10 mouse cellular contexts compared by ENCODE assay signal in genomic region chr2:146836246-146836645, GRCm38 (mm10). TPM values are rescaled to one million over a fixed set of nuclear protein-coding genes. Genes with fewer than 3 reads are reported as not detected.
DNase-seq lines count a peak whose midpoint lies in the region; ATAC-seq lines count a peak whose summit lies in the region.
"Had no signal": no experiment of that assay in that cellular context is flagged by ENCODE, and none has a peak within 500 bp of the region (broad histone marks: within the 10 kb centered on the region; RNA-seq: fewer than 3 reads in every experiment).

No protein-coding gene starts in this region.

- no peaks in the 10 kb centered on the region for H3K36me3 ChIP-seq in hindbrain, embryonic 10.5 days
- no peaks in the 10 kb centered on the region for H3K36me3 ChIP-seq in hindbrain, embryonic 16.5 days (ENCODE audit: control insufficient read depth, insufficient read depth, low read length)
- H3K36me3 ChIP-seq in hindbrain, embryonic 14.5 days (replicated peaks; ENCODE audit: control insufficient read depth, insufficient read depth), result no peaks in the 10 kb centered on the region

- H3K4me3 ChIP-seq in hindbrain, embryonic 10.5 days, result peak overlapping the region; percentile 47
- H3K4me3 ChIP-seq in hindbrain, embryonic 16.5 days (ENCODE audit: low read length), result no peak overlapping the region
- peak overlapping the region; percentile 23 for H3K4me3 ChIP-seq in hindbrain, embryonic 14.5 days (replicated peaks; ENCODE audit: low read length)

- peak; percentile 52 for DNase-seq in hindbrain, embryonic 10.5 days (ENCODE audit: low spot score)
- DNase-seq in embryo, embryonic 11 days, result peak; percentile 34
- DNase-seq in hindbrain, embryonic 14.5 days (ENCODE audit: low spot score), result no peak
- DNase-seq in neural tube, embryonic 10.5 days (ENCODE audit: extremely low spot score, low spot score), result peak; percentile 65
- DNase-seq in left cerebral cortex, adult 11 months (ENCODE audit: low spot score), result no peak
- DNase-seq in testis, postnatal 14 days (ENCODE audit: low spot score), result no peak
- DNase-seq in thymus, postnatal 10 days (ENCODE audit: low spot score in 2 of 2), result no peak
- DNase-seq: B cell, adult 2 months; cerebellum, adult 8-10 months had no signal

- H3K27me3 ChIP-seq in hindbrain, embryonic 10.5 days (ENCODE audit: insufficient read depth, poor library complexity, severe bottlenecking), result peaks cover 100% of the 10 kb centered on the region
- H3K27me3 ChIP-seq in hindbrain, embryonic 16.5 days (replicated peaks; ENCODE audit: control insufficient read depth, insufficient read depth, low read length), result peaks cover 35% of the 10 kb centered on the region
- peaks cover 86% of the 10 kb centered on the region for H3K27me3 ChIP-seq in hindbrain, embryonic 14.5 days (ENCODE audit: control insufficient read depth, insufficient read depth, low read length)

- ATAC-seq in hindbrain, embryonic 16.5 days, result no peak
- ATAC-seq in hindbrain, embryonic 14.5 days (ENCODE audit: low FRiP score), result no peak

- no peaks in the 10 kb centered on the region for H3K9me3 ChIP-seq in hindbrain, embryonic 10.5 days
- no peaks in the 10 kb centered on the region for H3K9me3 ChIP-seq in hindbrain, embryonic 16.5 days (ENCODE audit: control insufficient read depth, low read length)
- no peaks in the 10 kb centered on the region for H3K9me3 ChIP-seq in hindbrain, embryonic 14.5 days (ENCODE audit: control insufficient read depth, low read length)

- 2% methylated on average over 13 of the region's 13 CpGs for WGBS in hindbrain, embryonic 10.5 days
- 8% methylated on average over 13 of the region's 13 CpGs for WGBS in hindbrain, embryonic 16.5 days
- 4% methylated on average over 13 of the region's 13 CpGs for WGBS in hindbrain, embryonic 14.5 days

- H3K9ac ChIP-seq in hindbrain, embryonic 16.5 days (ENCODE audit: low read depth, low read length), result no peak overlapping the region
- no peak overlapping the region; the same call in 1 of the 2 replicates for H3K9ac ChIP-seq in hindbrain, embryonic 14.5 days

- peaks cover 64% of the 10 kb centered on the region for H3K4me1 ChIP-seq in hindbrain, embryonic 10.5 days (replicated peaks)
- H3K4me1 ChIP-seq in hindbrain, embryonic 16.5 days (ENCODE audit: control insufficient read depth, insufficient read depth, low read depth, low read length), result no peaks in the 10 kb centered on the region; the same call in 1 of the 2 replicates
- H3K4me1 ChIP-seq in hindbrain, embryonic 14.5 days (replicated peaks; ENCODE audit: control insufficient read depth, insufficient read depth, low read length), result peaks cover 15% of the 10 kb centered on the region; the same call in 1 of the 2 replicates

- no peak overlapping the region for H3K4me2 ChIP-seq in hindbrain, embryonic 16.5 days (ENCODE audit: low read length)
- peak overlapping the region; percentile 51 for H3K4me2 ChIP-seq in hindbrain, embryonic 14.5 days (replicated peaks)

- H3K27ac ChIP-seq in hindbrain, embryonic 10.5 days, result peak overlapping the region; percentile 57
- no peak overlapping the region for H3K27ac ChIP-seq in hindbrain, embryonic 16.5 days (ENCODE audit: low read depth, low read length)
- H3K27ac ChIP-seq in hindbrain, embryonic 14.5 days, result peak overlapping the region; percentile 81

RNA-seq across cellular contexts. Expression of gene Kiz, which starts 19.4 kb away (rescaled TPM):
- polyA plus RNA-seq in hindbrain, embryonic 10.5 days (2016; fragmentation: Nextera tagmentation; extraction: Ambion mirVana), result 23.6 and 23.9 TPM in 2 replicates
- polyA plus RNA-seq in hindbrain, embryonic 16.5 days (2015; fragmentation: Nextera tagmentation; extraction: Ambion mirVana), result 22.9 and 23.1 TPM in 2 replicates
- 27.2 and 27.4 TPM in 2 replicates for polyA plus RNA-seq in hindbrain, embryonic 14.5 days (2014; fragmentation: Nextera tagmentation; extraction: Ambion mirVana)

Comparison
In these comparisons a context has a peak if more than half of its experiments do, and no peak if none do; other contexts are left out.
1. DNase-seq: peak in hindbrain, embryonic 10.5 days (single experiment), embryo, embryonic 11 days (single experiment) and neural tube, embryonic 10.5 days (single experiment); none in hindbrain, embryonic 14.5 days (single experiment), left cerebral cortex, adult 11 months (single experiment), testis, postnatal 14 days (single experiment) and thymus, postnatal 10 days (0 of 2).